Mouse (Mus musculus) erythroblast, adult 5-6 weeks (primary cell): ENCODE measurements around the gene Gm10160. TPM values are rescaled to one million over a fixed set of nuclear protein-coding genes. Genes with fewer than 3 reads are reported as not detected.
A peak's percentile ranks its signal among the peaks of the same experiment; 100 is the strongest.

Source experiments
- ATAC-seq: replicated peaks from 2 replicates; pipeline ENCODE4 v1.8.0; 2016; ENCODE audit warnings: moderate number of reproducible peaks, mild to moderate bottlenecking, moderate TSS enrichment, inconsistent platforms; ENCODE audit not compliant: poor library complexity, low FRiP score, severe bottlenecking
- total RNA-seq, 2 experiments: library from RNA; stranded (forward) in 1 of 2; stranded (reverse) in 1 of 2; fragments of 150-400 nt in 1 of 2; fragments of 200-764, 138-1000 nt in 1 of 2; gene quantifications; 2 replicates each; pipeline versions ENCODE4 v1.2.3 to v1.2.4; 2015 to 2017; ENCODE audit warnings: low replicate concordance in 2 of 2

The Gm10160 gene
- total RNA-seq, 2 experiments from 2014 or later, result not detected

DNA sequence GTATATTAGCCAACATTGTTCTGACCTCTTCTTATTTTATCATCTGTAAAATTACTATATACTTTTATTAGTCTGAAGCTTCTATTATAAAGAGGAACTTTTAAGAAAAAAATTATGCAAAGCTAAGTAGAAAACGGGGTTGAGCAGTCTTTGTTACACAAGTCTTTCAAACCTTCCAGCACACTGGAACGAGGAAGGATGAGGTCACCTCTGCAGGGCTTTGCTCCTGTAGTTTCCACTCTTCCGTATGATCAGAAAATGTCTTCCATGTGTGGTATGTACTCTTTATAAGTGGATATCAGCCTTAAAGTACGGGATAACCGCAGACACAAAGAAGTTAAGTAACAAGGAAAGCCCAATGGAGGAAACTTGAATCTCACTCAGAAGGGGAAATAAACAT is 20.2 kb downstream of the Gm10160 start:
- ATAC-seq, result no peak

GRCm38 (mm10) chr7:81834847-81835246 is 20.7 kb downstream of the Gm10160 start:
- ATAC-seq, result no peak

DNA sequence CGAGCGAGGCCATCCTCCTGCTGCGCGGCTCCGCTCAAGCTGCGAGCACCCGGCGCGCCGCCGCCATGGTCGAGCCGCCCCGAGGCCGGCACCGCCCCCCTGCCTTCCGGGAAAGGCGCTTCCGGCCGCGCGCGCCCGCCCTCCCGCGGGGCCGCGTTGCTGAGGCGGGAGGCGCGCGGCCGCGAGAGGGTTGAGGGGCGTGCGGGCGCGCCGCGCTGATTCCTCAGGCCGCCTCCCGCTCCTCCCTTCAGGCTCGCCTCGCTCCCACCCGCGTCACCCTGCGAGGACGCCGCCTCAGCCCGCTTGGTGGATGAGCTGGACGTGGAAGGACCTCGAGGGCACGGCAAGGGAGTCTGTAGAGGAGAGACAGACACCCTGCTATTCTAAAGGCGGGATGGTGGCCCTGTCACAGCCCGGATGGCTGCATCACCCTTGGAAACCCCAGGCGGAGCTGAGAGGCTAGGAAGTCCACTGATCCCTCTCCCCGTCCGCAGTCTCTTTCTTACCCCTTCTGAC is 26.2 kb downstream of the Gm10160 start, which contains the start of gene Btbd1:
Gene Btbd1 (minus strand): TSS at position 53 of the 516 bp plus-strand sequence.
- ATAC-seq, result peak; percentile 71

GRCm38 (mm10) chr7:81828681-81829378 is 26.8 kb downstream of the Gm10160 start:
- peak; percentile 60 for ATAC-seq

DNA sequence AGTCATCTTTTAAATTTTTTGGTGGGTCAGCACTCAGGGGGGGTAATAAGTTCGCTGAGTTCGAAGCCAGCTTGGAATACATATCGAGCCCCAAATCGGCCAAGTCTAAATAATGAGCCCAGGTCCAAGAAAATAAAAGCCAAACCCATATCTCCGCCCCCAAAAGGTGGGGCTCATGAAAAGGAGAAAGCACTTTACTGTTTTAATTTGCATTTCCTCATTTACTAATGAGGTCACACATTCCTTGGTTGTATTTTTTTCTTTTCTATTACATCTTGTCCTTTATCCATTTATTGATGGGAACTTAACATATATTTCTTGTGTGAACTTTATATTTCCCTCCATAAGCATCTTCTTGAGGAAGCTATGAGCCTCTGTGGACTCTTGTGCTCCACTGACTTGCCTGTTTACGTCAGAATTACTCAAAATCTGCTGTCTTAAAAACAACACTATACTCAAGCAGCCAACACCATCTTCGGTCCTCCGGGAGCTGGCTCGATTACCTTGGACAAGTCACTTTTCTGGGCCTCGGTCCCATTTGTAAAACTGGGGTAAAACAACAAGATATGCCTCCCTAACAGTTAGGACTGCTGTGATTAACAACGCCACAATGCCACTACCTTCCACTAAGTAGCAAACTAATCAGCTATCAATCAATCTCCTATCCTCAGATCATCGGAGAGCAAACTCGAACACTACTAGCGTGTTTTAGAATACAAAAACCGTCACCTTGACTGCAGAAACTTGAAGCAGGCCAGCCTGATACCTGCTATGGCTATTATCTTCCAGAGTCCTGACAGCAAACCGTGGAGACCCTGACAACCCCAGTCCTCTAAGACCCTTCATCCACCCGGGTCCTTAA is 27.6 kb downstream of the Gm10160 start:
- no peak for ATAC-seq

DNA sequence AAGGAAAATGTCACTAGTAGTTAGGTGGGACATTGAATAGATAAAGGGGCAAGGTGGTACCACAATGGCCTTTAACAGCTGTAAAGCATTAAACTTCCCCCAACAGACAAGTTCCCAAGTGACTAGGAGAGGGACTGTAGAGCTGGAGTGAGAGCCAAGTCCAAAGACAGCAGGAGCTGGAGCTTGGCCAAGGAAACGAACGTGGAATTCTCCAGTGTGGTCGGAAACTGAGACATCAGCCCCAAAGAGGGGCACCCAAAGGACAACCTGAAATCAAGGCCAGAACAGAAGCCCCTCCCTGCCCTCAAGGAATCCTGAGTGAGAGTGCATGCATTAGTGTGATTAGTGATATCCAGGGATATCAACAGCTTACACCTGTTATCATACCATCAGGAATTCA is 30.2 kb downstream of the Gm10160 start:
- no peak for ATAC-seq

GRCm38 (mm10) chr7:81824906-81825305 is 30.7 kb downstream of the Gm10160 start:
- ATAC-seq, result no peak

GRCm38 (mm10) chr7:81806067-81806466 is 49.5 kb downstream of the Gm10160 start:
- no peak for ATAC-seq

Other genes with a start within 250 kb of the Gm10160 start
- gene Homer2, start 148.3 kb downstream of the Gm10160 start, total RNA-seq (2015; ENCODE audit: low replicate concordance), result not detected in 2 replicates
- gene Homer2, start 148.3 kb downstream of the Gm10160 start, total RNA-seq (2017; ENCODE audit: low replicate concordance), result 0.56 TPM in 1 of 2 replicates, not detected in the other
- 66.9 and 73.1 TPM in 2 replicates for gene Ramac, start 92.9 kb downstream of the Gm10160 start, total RNA-seq (2015; ENCODE audit: low replicate concordance)
- gene Ramac, start 92.9 kb downstream of the Gm10160 start, total RNA-seq (2017; ENCODE audit: low replicate concordance), result 76.3 and 79.9 TPM in 2 replicates
- gene 3110040N11Rik, start 66.3 kb downstream of the Gm10160 start, total RNA-seq (2015; ENCODE audit: low replicate concordance), result 29.3 TPM in 1 of 2 replicates, not detected in the other
- gene 3110040N11Rik, start 66.3 kb downstream of the Gm10160 start, total RNA-seq (2017; ENCODE audit: low replicate concordance), result 0.51 and 28.7 TPM in 2 replicates
- gene Btbd1, start 26.4 kb downstream of the Gm10160 start, total RNA-seq (2015; ENCODE audit: low replicate concordance), result 12.7 and 16.9 TPM in 2 replicates
- 23.1 and 39.8 TPM in 2 replicates for gene Btbd1, start 26.4 kb downstream of the Gm10160 start, total RNA-seq (2017; ENCODE audit: low replicate concordance)
- gene Tm6sf1, start 3.2 kb upstream of the Gm10160 start, total RNA-seq (2015; ENCODE audit: low replicate concordance), result 35.3 and 48.8 TPM in 2 replicates
- gene Tm6sf1, start 3.2 kb upstream of the Gm10160 start, total RNA-seq (2017; ENCODE audit: low replicate concordance), result 37.1 and 44.6 TPM in 2 replicates
- gene Hdgfl3, start 78.7 kb upstream of the Gm10160 start, total RNA-seq (2015; ENCODE audit: low replicate concordance), result not detected in 2 replicates
- gene Hdgfl3, start 78.7 kb upstream of the Gm10160 start, total RNA-seq (2017; ENCODE audit: low replicate concordance), result 0.28 TPM in 1 of 2 replicates, not detected in the other
- gene Bnc1, start 136.5 kb upstream of the Gm10160 start, total RNA-seq (2015; ENCODE audit: low replicate concordance), result not detected in 2 replicates
- gene Bnc1, start 136.5 kb upstream of the Gm10160 start, total RNA-seq (2017; ENCODE audit: low replicate concordance), result not detected in 2 replicates